22 mouse cellular contexts compared by ENCODE assay signal in genomic region chr2:135800385-135800784, GRCm38 (mm10).
"Had no signal": no experiment of that assay in that cellular context is flagged by ENCODE, and none has a peak within 500 bp of the region (broad histone marks: within the 10 kb centered on the region; RNA-seq: fewer than 3 reads in every experiment).

No protein-coding gene starts in this region.

- H3K9me3 ChIP-seq: limb, embryonic 10.5 days; limb, embryonic 13.5 days; liver, embryonic 12.5 days; liver, embryonic 15.5 days; lung, embryonic 15.5 days; megakaryocyte, embryonic 14.5 days; midbrain, embryonic 12.5 days had no signal

- H3K4me1 ChIP-seq: liver, embryonic 12.5 days; liver, embryonic 15.5 days had no signal

- ATAC-seq: liver, embryonic 12.5 days had no signal

- H3K4me3 ChIP-seq: layer of hippocampus, adult 2 months; limb, embryonic 10.5 days; limb, embryonic 13.5 days; liver, embryonic 12.5 days; liver, embryonic 15.5 days; lung, embryonic 15.5 days; megakaryocyte, embryonic 14.5 days; midbrain, embryonic 12.5 days had no signal

- H3K27me3 ChIP-seq: limb, embryonic 13.5 days; liver, embryonic 12.5 days; liver, embryonic 15.5 days; lung, embryonic 15.5 days; megakaryocyte, embryonic 14.5 days; midbrain, embryonic 12.5 days had no signal

- DNase-seq: kidney, adult 2 months; kidney, postnatal 25 days; layer of hippocampus, adult 9-11 months; liver; lung, adult 18-20 months; lung, postnatal 10 days; lung, postnatal 36 days; right cerebral cortex, postnatal 14 days; right cerebral cortex, postnatal 4 days; thymus, adult 2 months; thymus, postnatal 14 days; thymus, postnatal 4 days had no signal

- H3K27ac ChIP-seq: kidney, postnatal 0 days; layer of hippocampus, adult 2 months; limb, embryonic 10.5 days; limb, embryonic 13.5 days; liver, embryonic 12.5 days; liver, embryonic 15.5 days; lung, embryonic 15.5 days; midbrain, embryonic 12.5 days; stomach, postnatal 0 days had no signal

- H3K9ac ChIP-seq: limb, embryonic 13.5 days; liver, embryonic 12.5 days; liver, embryonic 15.5 days; lung, embryonic 15.5 days; midbrain, embryonic 12.5 days had no signal

- H3K4me2 ChIP-seq: limb, embryonic 13.5 days; liver, embryonic 12.5 days; liver, embryonic 15.5 days; lung, embryonic 15.5 days; midbrain, embryonic 12.5 days had no signal

- H3K36me3 ChIP-seq: limb, embryonic 10.5 days; limb, embryonic 13.5 days; liver, embryonic 12.5 days; liver, embryonic 15.5 days; lung, embryonic 15.5 days; midbrain, embryonic 12.5 days had no signal
